Mouse (Mus musculus): ENCODE results near the gene Ifna1. TPM values are rescaled to one million over a fixed set of nuclear protein-coding genes. Genes with fewer than 3 reads are reported as not detected.

Gene Ifna1
- polyA plus RNA-seq, 1 experiment from 2014 or later = not detected

GRCm38 (mm10) chr4:88878246-88878645 lies 28.4 kb downstream of the Ifna1 start:
- Histone ChIP-seq H3K36me3 (replicated peaks) (no peaks in the 10 kb centered on the region), H3K4me1 (no peaks in the 10 kb centered on the region), H3K9me3 (no peaks in the 10 kb centered on the region), H3K27me3 (peaks cover 5% of the 10 kb centered on the region; the same call in 1 of the 2 replicates), H3K27ac (no peak overlapping the region), H3K4me3 (replicated peaks) (no peak overlapping the region), H3K4me2 (no peak overlapping the region), H3K9ac (no peak overlapping the region)
- ATAC-seq (ENCODE audit: low FRiP score) = no peak
- 59% methylated on average over 10 of the region's 10 CpGs for WGBS

GRCm38 (mm10) chr4:88878772-88879171 lies 28.9 kb downstream of the Ifna1 start:
- WGBS = 77% methylated on average over 4 of the region's 4 CpGs
- H3K4me2 ChIP-seq = no peak overlapping the region
- ATAC-seq (ENCODE audit: low FRiP score) = no peak
- no peak overlapping the region for H3K27ac ChIP-seq
- H3K4me3 ChIP-seq (replicated peaks) = no peak overlapping the region
- H3K4me1 ChIP-seq = no peaks in the 10 kb centered on the region
- H3K9me3 ChIP-seq = no peaks in the 10 kb centered on the region
- no peaks in the 10 kb centered on the region for H3K36me3 ChIP-seq (replicated peaks)
- peaks cover 5% of the 10 kb centered on the region; the same call in 1 of the 2 replicates for H3K27me3 ChIP-seq
- no peak overlapping the region for H3K9ac ChIP-seq

GRCm38 (mm10) chr4:88880101-88880500 lies 30.2 kb downstream of the Ifna1 start, which contains the start of gene Ifne:
Gene Ifne, minus strand, starts transcription at chr4:88880201.
- 87% methylated on average over 8 of the region's 8 CpGs for WGBS
- H3K36me3 ChIP-seq (replicated peaks) = no peaks in the 10 kb centered on the region
- no peak within 1 kb of the TSS for H3K9ac ChIP-seq
- no peak within 1 kb of the TSS for H3K4me3 ChIP-seq (replicated peaks)
- no peak for ATAC-seq (ENCODE audit: low FRiP score)
- H3K4me2 ChIP-seq = no peak within 1 kb of the TSS
- peaks cover 5% of the 10 kb centered on the region; the same call in 1 of the 2 replicates for H3K27me3 ChIP-seq
- H3K27ac ChIP-seq = no peak within 1 kb of the TSS
- no peaks in the 10 kb centered on the region for H3K9me3 ChIP-seq
- H3K4me1 ChIP-seq = no peaks in the 10 kb centered on the region

GRCm38 (mm10) chr4:88888236-88888635 lies 38.3 kb downstream of the Ifna1 start:
- Histone ChIP-seq H3K4me3 (replicated peaks) (no peak overlapping the region), H3K4me2 (no peak overlapping the region), H3K27ac (no peak overlapping the region), H3K36me3 (replicated peaks) (no peaks in the 10 kb centered on the region), H3K9me3 (no peaks in the 10 kb centered on the region), H3K4me1 (no peaks in the 10 kb centered on the region), H3K27me3 (no peaks in the 10 kb centered on the region), H3K9ac (no peak overlapping the region)
- ATAC-seq (ENCODE audit: low FRiP score) = no peak

- Histone ChIP-seq H3K27me3 (no peaks in the 10 kb centered on the region), H3K4me2 (no peak overlapping the region), H3K27ac (no peak overlapping the region), H3K4me1 (no peaks in the 10 kb centered on the region), H3K4me3 (replicated peaks) (no peak overlapping the region), H3K9ac (no peak overlapping the region), H3K36me3 (replicated peaks) (no peaks in the 10 kb centered on the region), H3K9me3 (no peaks in the 10 kb centered on the region)
- no peak for ATAC-seq (ENCODE audit: low FRiP score)
Measured at GRCm38 (mm10) chr4:88893201-88893754, 43.4 kb downstream of the Ifna1 start.

Other genes with a start within 250 kb of the Ifna1 start
- not detected in 2 replicates for gene Ifna12, start 246.7 kb upstream of the Ifna1 start, polyA plus RNA-seq (2016; fragmentation: Nextera tagmentation; extraction: Ambion mirVana)
- gene C87499, start 215.7 kb upstream of the Ifna1 start, polyA plus RNA-seq (2016; fragmentation: Nextera tagmentation; extraction: Ambion mirVana) = not detected in 2 replicates
- gene Ifna13, start 205.6 kb upstream of the Ifna1 start, polyA plus RNA-seq (2016; fragmentation: Nextera tagmentation; extraction: Ambion mirVana) = not detected in 2 replicates
- gene Ifna16, start 173.2 kb upstream of the Ifna1 start, polyA plus RNA-seq (2016; fragmentation: Nextera tagmentation; extraction: Ambion mirVana) = not detected in 2 replicates
- not detected in 2 replicates for gene Ifna2, start 166.2 kb upstream of the Ifna1 start, polyA plus RNA-seq (2016; fragmentation: Nextera tagmentation; extraction: Ambion mirVana)
- gene Ifnab, start 158.7 kb upstream of the Ifna1 start, polyA plus RNA-seq (2016; fragmentation: Nextera tagmentation; extraction: Ambion mirVana) = not detected in 2 replicates
- gene Gm26566, start 128.3 kb upstream of the Ifna1 start, polyA plus RNA-seq (2016; fragmentation: Nextera tagmentation; extraction: Ambion mirVana) = 1.6 and 2.4 TPM in 2 replicates
- gene Klhl9, start 127.6 kb upstream of the Ifna1 start, polyA plus RNA-seq (2016; fragmentation: Nextera tagmentation; extraction: Ambion mirVana) = 142 and 149 TPM in 2 replicates
- not detected in 2 replicates for gene Gm13271, start 95.2 kb upstream of the Ifna1 start, polyA plus RNA-seq (2016; fragmentation: Nextera tagmentation; extraction: Ambion mirVana)
- 0.15 and 0.18 TPM in 2 replicates for gene Gm13283, start 90.0 kb upstream of the Ifna1 start, polyA plus RNA-seq (2016; fragmentation: Nextera tagmentation; extraction: Ambion mirVana)
- gene Gm13290, start 76.3 kb upstream of the Ifna1 start, polyA plus RNA-seq (2016; fragmentation: Nextera tagmentation; extraction: Ambion mirVana) = 0.55 TPM in 1 of 2 replicates, not detected in the other
- not detected in 2 replicates for gene Gm13289, start 73.2 kb upstream of the Ifna1 start, polyA plus RNA-seq (2016; fragmentation: Nextera tagmentation; extraction: Ambion mirVana)
- not detected in 2 replicates for gene Gm13272, start 70.2 kb upstream of the Ifna1 start, polyA plus RNA-seq (2016; fragmentation: Nextera tagmentation; extraction: Ambion mirVana)
- not detected in 2 replicates for gene Ifnz, start 68.0 kb upstream of the Ifna1 start, polyA plus RNA-seq (2016; fragmentation: Nextera tagmentation; extraction: Ambion mirVana)
- gene Gm13276, start 64.4 kb upstream of the Ifna1 start, polyA plus RNA-seq (2016; fragmentation: Nextera tagmentation; extraction: Ambion mirVana) = not detected in 2 replicates
- not detected in 2 replicates for gene Gm13277, start 61.5 kb upstream of the Ifna1 start, polyA plus RNA-seq (2016; fragmentation: Nextera tagmentation; extraction: Ambion mirVana)
- gene Gm13278, start 58.5 kb upstream of the Ifna1 start, polyA plus RNA-seq (2016; fragmentation: Nextera tagmentation; extraction: Ambion mirVana) = not detected in 2 replicates
- not detected in 2 replicates for gene Gm13275, start 55.6 kb upstream of the Ifna1 start, polyA plus RNA-seq (2016; fragmentation: Nextera tagmentation; extraction: Ambion mirVana)
- not detected in 2 replicates for gene Gm13279, start 52.7 kb upstream of the Ifna1 start, polyA plus RNA-seq (2016; fragmentation: Nextera tagmentation; extraction: Ambion mirVana)
- gene Gm13285, start 50.4 kb upstream of the Ifna1 start, polyA plus RNA-seq (2016; fragmentation: Nextera tagmentation; extraction: Ambion mirVana) = 0.29 TPM in 1 of 2 replicates, not detected in the other
- gene Gm13287, start 46.8 kb upstream of the Ifna1 start, polyA plus RNA-seq (2016; fragmentation: Nextera tagmentation; extraction: Ambion mirVana) = not detected in 2 replicates
- gene Gm13288, start 44.6 kb upstream of the Ifna1 start, polyA plus RNA-seq (2016; fragmentation: Nextera tagmentation; extraction: Ambion mirVana) = 0.15 TPM in 1 of 2 replicates, not detected in the other
- not detected in 2 replicates for gene Ifna7, start 33.9 kb upstream of the Ifna1 start, polyA plus RNA-seq (2016; fragmentation: Nextera tagmentation; extraction: Ambion mirVana)
- not detected in 2 replicates for gene Ifna11, start 30.1 kb upstream of the Ifna1 start, polyA plus RNA-seq (2016; fragmentation: Nextera tagmentation; extraction: Ambion mirVana)
- not detected in 2 replicates for gene Ifna6, start 22.7 kb upstream of the Ifna1 start, polyA plus RNA-seq (2016; fragmentation: Nextera tagmentation; extraction: Ambion mirVana)
- gene Ifna5, start 14.6 kb upstream of the Ifna1 start, polyA plus RNA-seq (2016; fragmentation: Nextera tagmentation; extraction: Ambion mirVana) = not detected in 2 replicates
- not detected in 2 replicates for gene Ifna4, start 8.2 kb upstream of the Ifna1 start, polyA plus RNA-seq (2016; fragmentation: Nextera tagmentation; extraction: Ambion mirVana)
- not detected in 2 replicates for gene Ifne, start 30.1 kb downstream of the Ifna1 start, polyA plus RNA-seq (2016; fragmentation: Nextera tagmentation; extraction: Ambion mirVana)

Data from forebrain, embryonic 12.5 days (tissue).